Mouse (Mus musculus): ENCODE data around the gene Lrmda.

The Lrmda gene

GRCm38 (mm10) chr14:22995184-22995935 lies 975.8 kb downstream of the Lrmda start:
- peak; percentile 20 for DNase-seq

- DNase-seq: no peak
Measured at GRCm38 (mm10) chr14:22998906-22999305, 979.4 kb downstream of the Lrmda start.

- no peak for DNase-seq
Measured at GRCm38 (mm10) chr14:23011989-23012388, 992.5 kb downstream of the Lrmda start.

GRCm38 (mm10) chr14:23014747-23015286 lies 995.3 kb downstream of the Lrmda start:
- peak; percentile 59 for DNase-seq

- peak; percentile 67 for DNase-seq
Measured at GRCm38 (mm10) chr14:23015321-23016067, 996.0 kb downstream of the Lrmda start.

GRCm38 (mm10) chr14:23016068-23016611 lies 996.6 kb downstream of the Lrmda start:
- no peak for DNase-seq

GRCm38 (mm10) chr14:23041002-23041401 lies 1021.5 kb downstream of the Lrmda start:
- no peak for DNase-seq

GRCm38 (mm10) chr14:23045322-23045721 lies 1025.8 kb downstream of the Lrmda start:
- no peak for DNase-seq

- DNase-seq: peak; percentile 91
Measured at GRCm38 (mm10) chr14:23046330-23046729, 1026.8 kb downstream of the Lrmda start.

GRCm38 (mm10) chr14:23051441-23051840 lies 1031.9 kb downstream of the Lrmda start:
- DNase-seq: no peak

- DNase-seq: no peak
Measured at GRCm38 (mm10) chr14:23052833-23053592, 1033.5 kb downstream of the Lrmda start.

GRCm38 (mm10) chr14:23057228-23057976 lies 1037.9 kb downstream of the Lrmda start:
- DNase-seq: no peak

- no peak for DNase-seq
Measured at GRCm38 (mm10) chr14:23057987-23058386, 1038.5 kb downstream of the Lrmda start.

- DNase-seq: no peak
Measured at GRCm38 (mm10) chr14:23078719-23079118, 1059.2 kb downstream of the Lrmda start.

GRCm38 (mm10) chr14:23084241-23084773 lies 1064.8 kb downstream of the Lrmda start:
- DNase-seq: no peak

- no peak for DNase-seq
Measured at GRCm38 (mm10) chr14:23084797-23085196, 1065.3 kb downstream of the Lrmda start.

- DNase-seq: no peak
Measured at GRCm38 (mm10) chr14:23093306-23093705, 1073.8 kb downstream of the Lrmda start.

- no peak for DNase-seq
Measured at GRCm38 (mm10) chr14:23094546-23095157, 1075.1 kb downstream of the Lrmda start.

- no peak for DNase-seq
Measured at GRCm38 (mm10) chr14:23095158-23096016, 1075.9 kb downstream of the Lrmda start.

GRCm38 (mm10) chr14:23096017-23096336 lies 1076.5 kb downstream of the Lrmda start:
- DNase-seq: no peak
